Mouse (Mus musculus) adrenal gland (tissue): ENCODE data around the gene Gpatch8.

Experiments
- intact Hi-C: fragments of 180-260 bp; cut with DNase I; formaldehyde crosslinking; loops from one replicate; pipeline ENCODE4 v1.15.1; 2025
- long read RNA-seq, 2 experiments: library from polyadenylated mRNA; unstranded; transcript quantifications; one replicate each; pipeline ENCODE4 v2.0.0; 2020; ENCODE audit warnings: borderline replicate concordance in 1 of 2; ENCODE audit not compliant: insufficient replicate concordance in 1 of 2

Gene Gpatch8
- long read RNA-seq, experiment 1, full-length matches to known transcripts = 25 of 42 reads
- long read RNA-seq, experiment 1, partial matches to known transcripts = 5 of 42 reads
- long read RNA-seq, experiment 1, other reads (novel, unspliced or antisense) = 12 of 42 reads
- long read RNA-seq, experiment 2, full-length matches to known transcripts = 37 of 58 reads
- long read RNA-seq, experiment 2, partial matches to known transcripts = 7 of 58 reads
- long read RNA-seq, experiment 2, other reads (novel, unspliced or antisense) = 14 of 58 reads

DNA sequence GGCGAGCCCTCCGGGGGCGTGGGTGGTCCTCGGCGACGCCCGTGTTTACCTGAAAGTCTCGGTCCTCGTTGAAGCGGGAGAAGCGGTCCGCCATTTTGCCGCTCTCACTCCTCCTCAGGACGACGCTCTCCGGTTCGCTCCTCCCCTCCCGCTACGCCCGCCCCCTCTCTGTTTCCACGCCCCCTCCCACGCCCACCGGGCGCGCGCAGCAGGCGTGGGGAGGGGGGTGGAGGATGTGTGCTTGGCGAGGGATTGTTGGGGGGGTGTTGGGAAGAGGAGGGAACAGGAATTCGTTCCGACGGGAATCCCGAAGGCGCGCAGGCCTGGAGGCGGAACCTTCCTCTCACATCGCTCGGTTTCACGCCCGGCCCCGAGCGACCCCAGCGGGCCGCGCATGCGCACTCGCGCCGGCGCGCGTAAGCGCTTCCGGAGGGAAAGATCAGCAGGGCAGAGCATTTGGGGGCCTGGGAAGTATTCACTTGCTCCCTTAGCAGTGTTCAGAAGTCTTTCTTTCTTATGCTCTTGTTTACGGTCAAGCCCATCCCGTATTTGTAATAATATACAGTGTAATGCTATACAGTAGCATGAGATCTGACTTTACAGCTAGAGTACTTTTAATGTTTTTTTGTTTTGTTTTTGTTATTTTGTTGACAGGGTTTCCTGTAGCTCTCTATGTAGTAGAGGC is at the start of gene Gpatch8:
Gene Gpatch8, minus strand, starts transcription at position 362 of the 685 bp plus-strand sequence.
- intact Hi-C loops = no loop called here

DNA sequence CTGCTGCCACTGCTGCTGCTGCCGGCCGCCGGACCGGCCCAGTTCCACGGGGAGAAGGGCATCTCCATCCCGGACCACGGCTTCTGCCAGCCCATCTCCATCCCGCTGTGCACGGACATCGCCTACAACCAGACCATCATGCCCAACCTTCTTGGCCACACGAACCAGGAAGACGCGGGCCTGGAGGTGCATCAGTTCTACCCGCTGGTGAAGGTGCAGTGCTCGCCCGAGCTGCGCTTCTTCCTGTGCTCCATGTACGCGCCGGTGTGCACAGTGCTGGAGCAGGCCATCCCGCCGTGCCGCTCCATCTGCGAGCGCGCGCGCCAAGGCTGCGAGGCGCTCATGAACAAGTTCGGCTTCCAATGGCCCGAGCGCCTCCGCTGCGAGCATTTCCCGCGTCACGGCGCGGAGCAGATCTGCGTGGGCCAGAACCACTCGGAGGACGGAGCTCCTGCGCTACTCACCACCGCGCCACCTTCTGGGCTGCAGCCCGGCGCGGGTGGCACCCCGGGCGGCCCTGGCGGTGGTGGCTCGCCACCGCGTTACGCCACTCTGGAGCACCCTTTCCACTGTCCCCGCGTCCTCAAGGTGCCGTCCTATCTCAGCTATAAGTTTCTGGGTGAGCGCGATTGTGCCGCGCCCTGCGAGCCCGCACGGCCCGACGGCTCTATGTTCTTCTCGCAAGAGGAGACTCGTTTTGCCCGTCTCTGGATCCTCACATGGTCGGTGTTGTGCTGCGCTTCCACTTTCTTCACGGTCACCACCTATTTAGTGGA is 48.8 kb upstream of the Gpatch8 start:
- intact Hi-C loops = no loop called here

DNA sequence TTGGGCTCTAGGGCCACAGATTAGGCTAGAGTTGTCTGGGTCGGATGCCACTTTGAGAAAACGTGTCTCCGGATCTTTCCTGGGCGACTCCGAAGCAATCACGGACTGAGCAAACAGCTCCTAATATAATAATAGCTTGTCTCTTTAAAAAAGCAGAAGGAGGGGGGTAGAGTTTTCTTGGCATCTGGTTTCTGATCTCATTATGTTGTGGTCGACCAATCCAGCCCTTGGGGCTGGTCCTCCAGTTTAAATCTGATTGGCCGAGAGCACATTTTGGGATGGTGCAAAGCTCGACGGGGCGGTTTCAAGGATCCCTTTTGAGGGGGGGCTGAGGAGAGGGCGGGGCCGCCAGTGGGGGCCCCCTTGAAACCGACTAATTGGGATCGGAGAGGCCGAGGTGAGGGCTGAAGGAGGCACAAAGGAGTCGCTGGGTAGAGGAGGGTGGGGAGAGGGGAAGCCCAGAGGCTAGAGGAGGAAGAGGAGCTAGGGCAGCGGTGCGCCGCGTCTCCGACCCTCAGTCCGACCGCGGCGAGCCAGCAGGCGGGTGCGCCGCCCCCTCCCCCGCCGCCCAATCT is 47.9 kb upstream of the Gpatch8 start, which contains the start of gene Fzd2:
Gene Fzd2, plus strand, starts transcription at position 387 of the 575 bp plus-strand sequence.
- intact Hi-C loops = no loop called here

DNA sequence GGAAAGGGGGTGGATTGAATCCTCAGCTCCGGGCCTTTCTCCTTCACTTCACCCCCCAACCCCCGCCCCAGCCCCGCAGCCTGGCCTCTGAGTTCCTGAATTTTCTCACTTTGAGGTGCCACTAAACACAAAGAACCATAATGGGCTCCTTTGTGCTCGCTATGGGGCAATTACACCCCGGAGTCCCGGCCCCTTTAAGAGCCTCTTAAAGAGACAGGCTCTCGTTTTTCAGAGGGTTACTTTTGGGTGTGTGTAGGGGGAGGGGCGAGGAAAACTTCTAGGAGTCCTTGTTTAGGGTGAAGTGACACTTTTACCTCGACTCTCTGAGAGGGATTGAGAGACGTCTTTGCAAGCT is 47.3 kb upstream of the Gpatch8 start:
- intact Hi-C loops = no loop called here

DNA sequence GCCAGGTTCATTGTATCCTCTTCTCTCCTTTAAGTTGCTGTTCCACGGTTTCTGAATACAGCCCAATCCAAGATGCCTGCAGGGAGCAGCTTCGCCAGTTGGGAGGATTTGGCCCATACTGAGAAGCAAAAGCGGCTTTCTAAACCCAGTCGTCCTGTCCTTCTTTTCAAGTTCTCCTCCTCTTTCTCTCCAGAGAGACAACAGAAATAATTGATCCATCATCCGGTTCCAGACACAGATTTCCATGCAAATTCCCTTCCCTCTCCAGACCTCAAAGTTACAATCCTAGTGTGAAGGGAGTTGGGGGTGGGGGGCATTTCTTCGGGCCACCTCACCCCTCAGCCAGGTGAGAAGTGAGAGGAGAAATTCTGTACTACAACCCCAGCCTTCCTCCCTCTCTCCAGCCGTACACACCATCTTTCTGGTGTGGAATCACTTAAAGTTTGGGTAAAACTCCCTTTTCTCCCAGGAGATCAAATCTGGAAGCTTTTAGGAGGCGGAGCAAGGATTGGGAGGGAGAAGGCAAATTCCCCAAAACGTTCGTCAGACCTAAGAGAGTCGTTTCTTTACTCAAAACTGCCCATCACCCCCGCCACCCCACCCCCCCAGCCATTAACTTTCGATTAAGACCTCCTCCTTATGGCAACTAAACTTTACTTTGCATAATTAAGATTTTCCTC is 46.8 kb upstream of the Gpatch8 start:
- intact Hi-C loops = no loop called here

DNA sequence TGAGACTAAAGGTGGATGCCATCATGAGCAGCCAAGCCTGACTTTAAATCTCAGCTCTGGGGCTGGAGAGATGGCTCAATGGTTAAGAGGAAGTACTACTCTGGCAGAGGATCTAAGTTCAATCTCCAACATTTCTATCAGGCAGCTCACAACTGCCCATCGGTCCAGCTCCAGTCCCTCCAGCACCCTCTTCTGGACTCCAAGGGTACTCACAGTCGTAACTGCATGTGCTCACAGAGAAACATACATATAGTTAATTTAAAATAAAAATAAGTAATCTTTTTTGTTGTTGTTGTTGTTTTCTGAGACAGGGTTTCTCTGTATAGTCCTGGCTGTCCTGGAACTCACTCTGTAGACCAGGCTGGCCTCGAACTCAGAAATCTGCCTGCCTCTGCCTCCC is 43.7 kb upstream of the Gpatch8 start:
- intact Hi-C loops = no loop called here

DNA sequence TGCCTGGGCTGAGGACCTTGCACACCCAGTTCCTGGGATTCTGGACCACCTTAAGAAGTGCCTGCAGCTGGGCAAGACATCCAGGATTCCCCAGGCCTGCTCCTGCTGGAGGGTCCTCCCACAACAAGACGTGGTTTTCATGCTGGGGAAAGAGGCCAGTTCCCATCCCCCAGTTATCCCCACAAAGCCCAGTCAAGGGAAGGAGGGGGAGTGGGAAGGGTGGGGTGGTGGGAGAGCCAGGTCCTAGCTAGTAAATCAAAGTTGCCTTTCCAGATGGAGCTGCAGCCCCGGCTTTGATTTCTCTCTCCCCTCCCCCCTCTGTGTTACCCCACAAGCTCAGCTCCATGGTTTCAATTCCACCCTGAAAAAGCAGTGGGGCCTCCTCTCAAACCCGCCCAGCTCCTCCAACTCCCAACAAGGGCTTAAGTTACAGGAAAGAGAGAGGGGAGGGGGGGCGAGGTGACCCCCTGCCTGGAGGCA is 39.2 kb upstream of the Gpatch8 start:
- intact Hi-C loops = no loop called here

DNA sequence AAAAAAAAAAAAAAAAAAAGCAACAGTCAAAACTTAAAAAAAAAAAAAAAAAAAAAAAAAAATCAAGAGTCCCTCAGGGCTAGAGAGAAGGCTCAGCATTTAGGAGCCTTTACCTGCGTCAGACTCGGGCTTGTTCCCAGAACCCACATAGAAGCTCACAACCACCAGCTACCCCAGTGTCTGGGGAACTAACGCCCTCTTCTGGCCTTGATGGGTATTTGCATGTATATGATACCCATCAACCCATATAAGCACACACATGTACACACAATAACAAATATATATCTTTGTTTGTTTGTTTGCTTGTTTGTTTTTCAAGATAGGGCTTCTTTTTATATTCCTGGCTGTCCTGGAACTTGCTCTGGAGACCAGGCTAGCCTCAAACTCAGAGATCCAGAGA is 31.4 kb upstream of the Gpatch8 start:
- intact Hi-C loops = no loop called here

DNA sequence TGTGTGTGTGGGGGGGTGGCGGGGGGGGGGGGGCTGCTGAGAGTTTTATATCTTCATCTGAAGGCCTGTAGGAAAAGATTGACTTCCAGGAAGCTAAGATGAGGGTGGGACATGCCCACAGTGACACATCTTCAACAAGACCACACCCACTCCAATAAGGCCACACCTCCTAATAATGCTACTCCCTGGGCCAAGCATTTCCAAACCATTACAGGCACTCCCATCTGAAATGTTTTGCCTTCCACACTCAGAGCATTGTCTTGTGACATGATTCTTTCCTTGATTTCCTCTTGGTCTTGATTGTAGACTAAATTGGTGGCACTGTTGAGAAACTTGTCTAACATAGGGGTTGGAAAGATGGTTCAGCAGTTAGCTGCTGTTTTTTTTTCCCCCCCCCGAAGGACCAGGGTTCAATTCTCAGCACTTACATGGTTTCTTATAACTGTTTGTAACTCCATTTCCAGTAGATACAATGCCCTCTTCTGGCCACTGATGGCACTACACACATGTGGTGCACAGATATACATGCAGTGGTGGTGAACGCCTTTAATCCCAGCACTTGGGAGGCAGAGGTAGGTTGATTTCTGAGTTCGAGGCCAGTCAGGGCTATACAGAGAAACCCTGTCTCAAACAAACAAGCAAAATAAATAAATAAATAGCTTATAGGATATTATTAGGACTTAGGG is 30.4 kb upstream of the Gpatch8 start:
- intact Hi-C loops = no loop called here

DNA sequence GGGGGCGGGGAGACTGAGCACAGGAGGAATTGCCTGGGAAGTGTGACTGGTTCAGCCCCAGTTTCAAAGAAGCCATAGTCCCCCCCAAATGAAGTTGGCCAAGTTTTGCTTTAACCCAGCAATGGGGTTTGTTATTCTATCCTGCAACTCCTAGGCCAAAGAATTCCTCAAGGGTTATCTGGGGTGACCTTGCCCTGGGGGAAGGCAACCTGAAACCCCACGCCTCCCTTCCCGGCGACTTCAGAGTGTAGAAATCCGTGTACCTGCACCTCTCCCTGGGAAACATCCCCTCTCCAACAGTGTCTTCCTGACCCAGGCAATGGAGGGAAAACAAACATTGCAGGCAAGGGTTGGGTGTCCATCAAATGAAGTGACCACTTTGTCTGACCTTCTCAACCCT is 26.5 kb upstream of the Gpatch8 start:
- intact Hi-C loops = no loop called here

DNA sequence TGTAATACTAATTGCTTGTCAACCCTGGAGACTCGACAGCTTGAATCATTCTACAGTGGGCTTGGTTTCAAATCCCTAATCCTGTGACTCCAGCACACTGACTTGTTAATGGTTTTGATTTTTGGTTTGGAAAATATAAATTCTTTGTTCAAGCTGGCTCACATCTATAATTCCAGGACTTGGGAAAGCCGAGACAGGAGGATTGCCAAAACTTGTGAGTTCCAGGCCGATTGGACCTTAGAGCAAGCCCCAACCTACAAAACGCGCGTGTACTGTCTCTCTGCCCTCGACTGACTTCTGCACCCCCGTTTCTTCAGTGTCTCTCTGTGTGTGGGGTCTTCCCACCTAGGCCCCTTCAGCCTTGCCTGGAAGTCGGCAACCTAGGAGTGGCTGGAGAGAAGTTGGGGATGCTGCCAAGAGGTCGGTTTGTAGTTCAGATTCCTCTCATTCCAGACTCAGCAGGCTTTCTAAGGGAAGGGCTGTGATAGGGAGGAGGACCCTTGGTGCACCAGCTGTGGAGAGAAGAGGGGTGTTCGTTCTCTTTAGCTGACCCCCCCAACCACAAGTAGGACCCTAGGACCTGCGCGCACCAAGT is 25.9 kb upstream of the Gpatch8 start:
- intact Hi-C loops = no loop called here

DNA sequence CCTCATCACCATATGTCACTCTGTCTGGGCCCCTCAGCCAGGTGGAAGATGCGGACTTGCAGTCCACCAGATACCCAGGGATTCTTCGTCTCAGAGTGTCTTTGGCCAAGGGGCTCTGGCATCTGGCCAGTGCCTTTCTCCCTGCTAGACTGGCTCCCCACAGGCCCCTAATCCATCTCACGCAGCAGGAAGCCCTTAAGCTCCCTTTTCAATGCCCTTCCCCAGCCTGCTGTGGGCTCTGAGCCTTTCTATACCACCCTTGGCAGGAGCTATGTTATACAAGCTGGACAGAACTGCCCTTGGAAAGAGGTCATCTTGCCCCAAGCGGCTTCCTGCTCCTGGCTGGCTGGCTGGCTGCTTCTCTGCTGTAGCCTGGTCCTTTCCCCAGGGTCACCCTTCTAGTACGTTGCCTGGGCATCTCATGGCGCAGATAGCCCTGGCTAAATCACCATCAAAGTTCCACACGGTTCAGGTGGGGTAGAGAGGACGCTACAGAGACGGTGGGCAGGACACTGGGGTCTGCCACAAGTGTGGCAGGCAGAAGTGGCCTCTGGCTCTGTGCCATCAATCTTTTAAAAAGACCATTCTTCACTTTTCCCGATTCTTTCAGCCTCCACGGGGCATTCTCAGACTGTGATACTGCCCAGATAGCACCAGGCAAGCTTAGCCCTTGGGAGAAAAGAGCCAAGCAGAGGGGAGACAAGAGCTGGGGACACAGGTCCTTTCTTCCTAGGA is 25.3 kb upstream of the Gpatch8 start:
- intact Hi-C loops = no loop called here

DNA sequence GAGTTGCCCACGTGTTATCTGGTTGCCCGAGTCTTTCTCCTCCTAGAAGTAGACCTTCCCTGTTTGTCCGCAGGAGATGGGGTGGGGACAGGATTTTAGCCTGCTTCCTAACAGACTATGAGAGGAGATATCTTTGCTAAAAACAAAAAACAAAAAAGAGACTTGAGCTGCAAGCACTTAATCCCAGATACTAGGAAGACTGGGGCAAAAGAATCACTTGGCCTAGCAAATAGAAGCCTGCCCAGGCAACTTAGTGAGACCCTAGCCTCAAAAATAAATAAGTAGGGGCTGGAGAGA is 23.8 kb upstream of the Gpatch8 start:
- intact Hi-C loops = no loop called here

DNA sequence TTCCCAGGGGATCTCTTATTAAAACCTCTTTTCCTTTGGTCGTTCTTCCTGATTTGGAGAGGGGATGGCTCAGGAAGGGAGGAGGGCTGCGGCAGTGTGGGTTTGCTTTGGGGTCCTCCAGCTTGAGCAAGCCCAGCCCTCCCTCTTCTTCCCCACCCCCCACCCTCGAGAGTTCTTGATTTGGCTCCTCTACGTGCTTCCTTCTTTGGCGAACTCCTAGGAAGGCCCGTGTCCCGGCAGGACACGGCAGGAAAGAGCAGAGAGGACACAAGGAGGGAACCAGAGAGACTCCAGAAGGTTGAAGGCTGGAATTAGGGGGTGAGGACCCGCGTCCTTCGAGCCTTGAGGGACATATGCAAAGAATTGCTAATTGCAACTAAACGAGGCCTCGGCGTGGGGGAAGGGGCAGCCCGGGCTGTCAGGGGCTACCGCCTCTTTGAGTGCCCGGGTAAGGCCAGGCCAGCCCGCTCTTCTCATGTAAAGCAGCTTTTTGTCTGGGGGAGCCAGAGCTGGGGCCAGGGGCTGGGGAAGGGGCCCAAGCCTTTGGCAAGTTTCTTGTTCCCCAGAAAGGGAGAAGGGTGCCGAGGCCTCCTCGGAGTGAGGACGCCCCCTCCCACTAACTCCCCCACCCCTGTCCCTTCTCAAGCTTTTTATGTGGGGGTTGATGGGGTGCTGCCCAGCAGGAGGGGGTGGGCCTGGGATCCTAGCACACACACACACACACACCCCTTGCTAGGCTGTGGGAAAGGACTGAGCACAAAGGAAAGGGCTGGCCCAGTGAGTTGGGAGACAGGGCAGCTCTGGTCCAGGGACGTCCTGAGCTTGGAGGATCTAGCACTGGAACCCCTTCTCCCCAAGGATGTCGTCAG is 23.2 kb upstream of the Gpatch8 start, which contains the start of gene Gm11627:
Gene Gm11627, minus strand, starts transcription at position 297 of the 869 bp plus-strand sequence.
- intact Hi-C loops = no loop called here

DNA sequence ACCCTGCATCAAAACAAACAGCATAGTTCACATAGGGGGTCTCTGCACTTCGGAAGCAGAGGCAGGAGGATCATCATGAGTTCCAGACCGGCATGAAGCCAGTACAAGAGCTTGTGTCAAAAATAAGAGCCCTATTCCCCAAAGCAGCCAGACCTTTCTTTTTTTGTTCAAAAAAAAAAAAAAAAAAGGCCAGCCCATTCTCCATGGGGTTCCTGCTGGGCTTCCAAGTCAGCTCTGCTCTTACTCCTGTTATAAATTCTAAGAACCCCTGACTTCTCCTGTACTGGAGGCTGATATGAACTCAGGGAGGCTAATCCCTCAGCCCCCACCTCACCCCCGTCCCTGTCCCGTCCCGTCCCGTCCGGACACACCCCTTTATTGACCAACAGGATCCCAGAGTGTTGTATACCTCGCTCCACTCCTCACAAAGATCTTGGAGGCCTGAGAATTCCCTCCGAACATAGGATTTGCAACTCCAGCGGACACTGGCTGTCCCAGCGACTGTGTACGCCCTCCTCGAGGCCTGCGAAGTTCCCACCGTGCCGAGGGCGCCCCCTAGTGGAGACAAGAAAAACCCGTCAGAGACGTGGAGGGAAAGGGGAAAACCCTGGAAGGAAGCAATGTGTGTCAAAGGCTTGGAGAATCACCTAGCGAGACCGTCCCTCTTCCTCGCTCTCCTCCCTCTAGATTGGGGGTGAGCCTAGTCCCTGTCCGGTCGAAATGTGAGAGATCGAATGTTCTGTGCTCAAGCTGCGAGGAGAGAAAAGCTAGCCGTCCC is 22.3 kb upstream of the Gpatch8 start:
- intact Hi-C loops = no loop called here

DNA sequence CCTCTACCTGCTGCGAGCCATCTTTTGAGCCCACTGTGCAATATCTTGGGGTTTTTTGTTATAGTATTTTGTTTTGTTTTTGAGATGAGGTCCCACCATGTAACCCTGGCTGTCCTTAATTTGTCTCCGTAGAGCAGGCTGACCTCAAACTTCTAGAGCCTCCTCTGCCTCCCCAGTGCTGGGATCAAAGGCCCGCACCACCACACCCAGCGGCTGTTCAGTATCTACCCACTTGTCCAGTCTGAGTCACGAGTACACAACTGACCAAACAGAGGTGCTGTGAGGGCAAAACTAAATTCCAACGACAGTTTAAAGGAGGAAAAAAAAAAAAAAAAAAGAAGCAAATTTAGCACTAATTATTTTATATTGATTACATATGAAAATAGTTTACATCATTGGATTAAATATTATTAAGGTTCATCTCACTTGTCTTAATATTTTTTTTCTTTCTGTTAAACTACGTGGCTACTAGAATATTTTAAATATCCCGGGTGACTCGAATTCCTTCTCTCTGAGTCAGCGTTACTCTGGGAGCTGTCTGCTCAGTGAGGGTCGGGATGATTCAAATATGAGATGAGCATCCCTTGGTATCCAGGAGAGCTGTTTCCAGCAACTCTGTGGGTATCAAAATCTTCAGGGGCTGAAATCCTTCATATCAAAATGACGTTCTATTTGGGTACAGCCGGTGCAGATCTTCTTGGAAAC is 20.0 kb upstream of the Gpatch8 start:
- intact Hi-C loops = no loop called here

DNA sequence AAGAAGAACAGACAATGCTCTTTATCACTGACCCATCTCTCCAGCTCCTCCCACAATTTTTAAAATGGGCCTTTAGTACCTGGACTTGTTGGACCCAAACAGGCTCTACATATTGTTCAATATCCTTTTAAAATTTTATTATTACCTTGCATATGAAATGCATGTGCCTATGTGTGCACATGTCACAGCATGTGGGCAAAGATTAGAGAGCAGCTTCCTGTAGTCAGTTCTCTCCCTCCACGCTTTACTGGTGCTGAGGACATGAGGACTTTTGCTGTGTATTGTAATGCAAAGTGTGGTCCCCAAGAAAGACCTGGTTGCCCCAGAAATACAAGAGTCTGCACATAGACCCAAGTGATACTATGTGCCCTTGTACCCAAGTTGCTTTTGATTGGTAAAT is 18.8 kb upstream of the Gpatch8 start:
- intact Hi-C loops = no loop called here
